In genomic region chr6:140192526-140192925, GRCm38 (mm10) we compare ENCODE assay signal across 18 mouse cellular contexts.
"Had no signal": no experiment of that assay in that cellular context is flagged by ENCODE, and none has a peak within 500 bp of the region (broad histone marks: within the 10 kb centered on the region; RNA-seq: fewer than 3 reads in every experiment).

No protein-coding gene starts in this region.

- H3K9ac ChIP-seq: lung, embryonic 14.5 days; midbrain, embryonic 12.5 days; neural tube, embryonic 13.5 days; neural tube, embryonic 15.5 days had no signal

- DNase-seq: lung, adult 18-20 months; lung, embryonic 14.5 days; lung, postnatal 10 days; lung, postnatal 4 days; midbrain, embryonic 14.5 days; retina, postnatal 1 day; right cerebral cortex, adult 18-20 months; right cerebral cortex, postnatal 25 days; right cerebral cortex, postnatal 4 days; spleen, adult 18-20 months; thymus, adult 18-20 months; thymus, postnatal 14 days; thymus, postnatal 36 days had no signal

- H3K4me3 ChIP-seq: midbrain, embryonic 10.5 days; midbrain, embryonic 12.5 days; myocyte; neural tube, embryonic 13.5 days; neural tube, embryonic 15.5 days had no signal

- H3K4me2 ChIP-seq: lung, embryonic 14.5 days had no signal

- H3K36me3 ChIP-seq: midbrain, embryonic 10.5 days; midbrain, embryonic 12.5 days; neural tube, embryonic 13.5 days; neural tube, embryonic 15.5 days had no signal

- H3K9me3 ChIP-seq: midbrain, embryonic 10.5 days; midbrain, embryonic 12.5 days; neural tube, embryonic 13.5 days; neural tube, embryonic 15.5 days had no signal

- H3K27me3 ChIP-seq: midbrain, embryonic 12.5 days; neural tube, embryonic 13.5 days; neural tube, embryonic 15.5 days had no signal

- H3K27ac ChIP-seq: midbrain, embryonic 12.5 days; neural tube, embryonic 15.5 days had no signal
